Mouse (Mus musculus): Measurements from ENCODE around the gene Ndufs7. TPM values are rescaled to one million over a fixed set of nuclear protein-coding genes. Genes with fewer than 3 reads are reported as not detected.

Gene Ndufs7
- 92.8 to 97.3 TPM (median 95.1 TPM) in 4 replicates for total RNA-seq (2023; ENCODE audit: inconsistent age)

DNA sequence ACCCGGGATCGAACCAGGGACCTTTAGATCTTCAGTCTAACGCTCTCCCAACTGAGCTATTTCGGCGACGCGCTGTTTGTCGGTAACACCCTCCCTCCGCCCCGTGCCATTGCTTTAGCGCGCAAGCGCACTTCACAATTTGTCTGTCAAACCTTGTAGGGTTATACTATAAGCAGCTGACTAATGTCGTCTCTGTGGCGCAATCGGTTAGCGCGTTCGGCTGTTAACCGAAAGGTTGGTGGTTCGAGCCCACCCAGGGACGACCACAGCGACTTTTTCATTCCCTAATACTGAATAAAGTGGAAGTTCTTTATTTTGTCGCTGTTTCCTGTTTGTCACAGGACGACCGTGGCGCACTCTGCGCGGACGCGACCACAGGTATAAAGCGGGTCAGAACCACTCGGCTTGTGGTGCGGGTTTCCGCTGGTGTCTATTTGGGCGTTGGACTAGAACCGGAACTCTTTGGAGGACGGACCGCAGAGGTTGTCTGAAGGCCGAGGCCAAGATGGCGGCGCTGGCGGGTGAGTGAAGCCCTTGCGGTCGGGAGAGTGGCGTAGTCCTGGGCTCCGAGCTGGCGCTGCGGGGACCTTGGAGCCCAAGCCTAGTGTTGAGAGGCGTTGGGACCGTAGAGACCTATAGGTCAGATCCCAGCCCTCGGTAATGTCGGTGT, at the start of gene Ndufs7:
Ndufs7 (plus strand) TSS at position 151 of the 670 bp plus-strand sequence.

GRCm38 (mm10) chr10:80226416-80227165, 22.3 kb upstream of the Ndufs7 start, which contains the start of gene Mum1:
Gene Mum1 (plus strand): TSS chr10:80226434.

DNA sequence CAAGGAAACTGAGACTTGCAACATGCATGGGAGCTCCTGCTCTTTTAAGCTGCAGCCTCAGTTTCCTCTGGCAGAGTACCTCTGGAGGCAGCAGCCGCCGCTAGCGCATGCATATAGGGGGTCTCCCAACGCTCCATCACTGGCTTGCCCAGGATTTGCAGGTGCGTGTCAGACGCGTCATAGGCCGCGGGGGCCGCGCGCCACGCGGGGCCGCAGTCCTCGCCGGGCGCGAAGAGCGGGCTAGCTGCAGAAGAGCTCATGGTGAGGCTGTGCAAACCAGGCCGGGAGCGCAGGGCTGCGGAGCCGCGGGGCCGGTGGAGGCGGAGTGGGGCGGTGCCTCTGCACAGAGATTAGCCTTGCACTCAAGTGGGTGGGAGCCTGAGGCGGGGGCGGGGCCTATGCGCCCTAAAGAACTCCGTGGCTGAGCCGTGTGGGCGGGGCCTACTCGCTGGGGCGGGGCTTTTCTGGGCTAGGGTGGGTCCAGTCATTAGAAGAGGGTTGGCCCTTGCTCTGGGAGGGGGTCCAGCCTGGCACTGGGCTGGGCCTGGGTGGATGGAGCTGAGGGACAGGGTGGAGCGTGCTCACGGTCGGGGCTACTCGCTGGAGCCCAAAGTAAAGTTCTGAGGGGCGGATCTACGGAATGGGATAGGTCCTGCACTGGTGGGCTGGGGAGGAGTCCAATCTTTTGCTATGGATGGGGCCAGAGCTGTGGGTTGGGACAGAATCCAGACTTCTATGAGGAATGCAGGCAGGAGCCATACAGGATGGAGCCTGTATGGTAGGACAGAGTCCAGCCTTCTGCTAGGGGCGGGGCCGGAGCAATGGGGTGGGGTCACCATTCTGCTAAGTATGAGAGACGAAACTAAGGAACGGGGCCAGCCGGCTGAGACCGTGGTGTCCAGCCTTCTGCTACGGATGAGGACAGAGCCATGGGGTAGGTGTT, 12.0 kb downstream of the Ndufs7 start, which contains the start of the genes Gamt and Dazap1:
Gamt (minus strand) TSS at position 371 of the 943 bp plus-strand sequence.
Dazap1 (plus strand) TSS at position 845 of the 943 bp plus-strand sequence.

GRCm38 (mm10) chr10:80292251-80293146, 43.6 kb downstream of the Ndufs7 start, which contains the start of gene Rps15:
Gene Rps15 (plus strand): TSS chr10:80292453.

DNA sequence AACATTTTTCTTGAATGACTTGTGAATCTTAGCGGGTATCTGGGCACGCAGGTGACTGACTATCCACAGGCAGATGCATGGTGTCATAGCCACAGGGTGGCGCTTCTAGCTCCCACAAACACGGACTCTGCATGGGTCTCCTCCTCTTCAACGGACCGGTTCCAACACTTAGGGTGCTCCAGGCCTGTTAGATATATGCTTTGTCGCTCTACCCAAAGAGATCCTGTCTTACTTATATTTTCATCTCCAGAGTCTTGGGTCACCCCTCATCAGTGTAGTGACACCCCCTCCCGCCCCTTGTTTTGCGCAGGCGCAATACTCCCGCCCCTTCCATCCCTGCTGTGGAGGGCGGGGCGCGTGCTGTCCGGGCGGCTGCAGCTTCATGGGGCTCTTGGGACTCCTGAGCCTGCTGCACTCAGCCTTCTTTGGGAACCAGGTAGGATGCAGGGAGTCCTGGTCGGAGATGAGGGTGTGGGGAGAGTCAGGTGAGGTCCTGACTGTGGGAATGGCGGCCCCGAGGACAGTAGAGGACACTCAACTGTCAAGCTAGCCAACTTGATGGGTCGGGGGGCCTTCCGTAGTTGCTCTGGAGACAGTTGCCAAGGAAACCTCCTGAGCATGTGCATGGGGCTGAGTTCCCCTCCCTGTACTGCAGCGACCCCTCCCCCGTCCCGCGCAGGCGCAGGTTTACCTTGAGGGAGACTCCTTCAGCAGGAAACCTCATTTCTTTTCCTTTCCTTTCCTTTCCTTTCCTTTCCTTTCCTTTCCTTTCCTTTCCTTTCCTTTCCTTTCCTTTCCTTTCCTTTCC, 46.9 kb downstream of the Ndufs7 start, which contains the start of gene Apc2:
Apc2 (plus strand) TSS at position 360 of the 808 bp plus-strand sequence.

Other genes with a start within 250 kb of the Ndufs7 start
- gene Arhgap45, start 232.5 kb upstream of the Ndufs7 start, total RNA-seq (2023; ENCODE audit: inconsistent age) = 493 to 520 TPM (median 510 TPM) in 4 replicates
- 73.4 to 86.2 TPM (median 75.9 TPM) in 4 replicates for gene Polr2e, start 209.3 kb upstream of the Ndufs7 start, total RNA-seq (2023; ENCODE audit: inconsistent age)
- 124 to 132 TPM (median 128 TPM) in 4 replicates for gene Gpx4, start 202.0 kb upstream of the Ndufs7 start, total RNA-seq (2023; ENCODE audit: inconsistent age)
- gene Sbno2, start 143.6 kb upstream of the Ndufs7 start, total RNA-seq (2023; ENCODE audit: inconsistent age) = 109 to 122 TPM (median 117 TPM) in 4 replicates
- gene Stk11, start 133.3 kb upstream of the Ndufs7 start, total RNA-seq (2023; ENCODE audit: inconsistent age) = 173 to 183 TPM (median 178 TPM) in 4 replicates
- 164 to 190 TPM (median 176 TPM) in 4 replicates for gene Atp5d, start 110.5 kb upstream of the Ndufs7 start, total RNA-seq (2023; ENCODE audit: inconsistent age)
- gene Cbarp, start 108.3 kb upstream of the Ndufs7 start, total RNA-seq (2023; ENCODE audit: inconsistent age) = 5.9 to 9.3 TPM (median 6.8 TPM) in 4 replicates
- gene Midn, start 100.8 kb upstream of the Ndufs7 start, total RNA-seq (2023; ENCODE audit: inconsistent age) = 143 to 168 TPM (median 155 TPM) in 4 replicates
- gene Cirbp, start 83.1 kb upstream of the Ndufs7 start, total RNA-seq (2023; ENCODE audit: inconsistent age) = 183 to 228 TPM (median 208 TPM) in 4 replicates
- 10.6 to 16.3 TPM (median 15.1 TPM) in 4 replicates for gene 1600002K03Rik, start 76.2 kb upstream of the Ndufs7 start, total RNA-seq (2023; ENCODE audit: inconsistent age)
- gene Efna2, start 69.6 kb upstream of the Ndufs7 start, total RNA-seq (2023; ENCODE audit: inconsistent age) = 0.24 to 0.51 TPM in 2 of 4 replicates, not detected in the others
- gene Mum1, start 22.7 kb upstream of the Ndufs7 start, total RNA-seq (2023; ENCODE audit: inconsistent age) = 54.4 to 64.3 TPM (median 58.3 TPM) in 4 replicates
- gene Gamt, start 11.9 kb downstream of the Ndufs7 start, total RNA-seq (2023; ENCODE audit: inconsistent age) = 1.1 to 3.1 TPM (median 1.8 TPM) in 4 replicates
- gene Dazap1, start 12.4 kb downstream of the Ndufs7 start, total RNA-seq (2023; ENCODE audit: inconsistent age) = 136 to 154 TPM (median 146 TPM) in 4 replicates
- gene Rps15, start 43.3 kb downstream of the Ndufs7 start, total RNA-seq (2023; ENCODE audit: inconsistent age) = 2,693 to 2,994 TPM (median 2,870 TPM) in 4 replicates
- gene Apc2, start 46.9 kb downstream of the Ndufs7 start, total RNA-seq (2023; ENCODE audit: inconsistent age) = 0.24 to 0.32 TPM (median 0.26 TPM) in 4 replicates
- 22.2 to 28.8 TPM (median 26.5 TPM) in 4 replicates for gene 2310011J03Rik, start 71.4 kb downstream of the Ndufs7 start, total RNA-seq (2023; ENCODE audit: inconsistent age)
- 0.57 to 1.9 TPM (median 1.1 TPM) in 4 replicates for gene Pcsk4, start 80.4 kb downstream of the Ndufs7 start, total RNA-seq (2023; ENCODE audit: inconsistent age)
- gene Reep6, start 80.8 kb downstream of the Ndufs7 start, total RNA-seq (2023; ENCODE audit: inconsistent age) = 0.42 TPM in 1 of 4 replicates, not detected in the others
- not detected in 4 replicates for gene Adamtsl5, start 99.3 kb downstream of the Ndufs7 start, total RNA-seq (2023; ENCODE audit: inconsistent age)
- gene Plk5, start 107.3 kb downstream of the Ndufs7 start, total RNA-seq (2023; ENCODE audit: inconsistent age) = not detected in 4 replicates
- 6.5 to 9.5 TPM (median 8.0 TPM) in 4 replicates for gene Mex3d, start 138.5 kb downstream of the Ndufs7 start, total RNA-seq (2023; ENCODE audit: inconsistent age)
- 92.7 to 106 TPM (median 96.9 TPM) in 4 replicates for gene Mbd3, start 150.4 kb downstream of the Ndufs7 start, total RNA-seq (2023; ENCODE audit: inconsistent age)
- gene Uqcr11, start 157.7 kb downstream of the Ndufs7 start, total RNA-seq (2023; ENCODE audit: inconsistent age) = 67.9 to 79.6 TPM (median 73.1 TPM) in 4 replicates
- 176 to 212 TPM (median 193 TPM) in 4 replicates for gene Tcf3, start 184.5 kb downstream of the Ndufs7 start, total RNA-seq (2023; ENCODE audit: inconsistent age)
- not detected in 4 replicates for gene Onecut3, start 245.7 kb downstream of the Ndufs7 start, total RNA-seq (2023; ENCODE audit: inconsistent age)